Mouse (Mus musculus) NIH3T3 (cell line): ENCODE measurements at regions not wholly inside any gene's neighbourhood (a gene's known extent, or its start where the extent isn't known, plus 50 kb on each side); places are given as distances from the start of the nearest gene placed in this dataset.
"Not testable (repeated sequence)": the region's sequence is repeated elsewhere in the genome, so short reads cannot be mapped to it uniquely, and the experiment has no call there.

ENCODE experiments used
- DNase-seq: peaks from one replicate; pipeline ENCODE4 v3.0.0-alpha.2; 2012; ENCODE audit warnings: low read depth

GRCm38 (mm10) chr15:5625367-5625766 is 381.4 kb upstream of the Ptger4 start:
- no peak for DNase-seq

- DNase-seq: peak; percentile 59
Observed at GRCm38 (mm10) chr15:5646673-5647072, 402.7 kb upstream of the Ptger4 start.

GRCm38 (mm10) chr15:5658796-5659195 is 414.8 kb upstream of the Ptger4 start:
- no peak for DNase-seq

GRCm38 (mm10) chr15:5660819-5661218 is 416.8 kb upstream of the Ptger4 start:
- DNase-seq: peak; percentile 66

GRCm38 (mm10) chr15:5671781-5672180 is 427.8 kb upstream of the Ptger4 start:
- no peak for DNase-seq

GRCm38 (mm10) chr15:5676704-5677103 is 432.7 kb upstream of the Ptger4 start:
- no peak for DNase-seq

- no peak for DNase-seq
Observed at GRCm38 (mm10) chr15:5693810-5694209, 449.8 kb upstream of the Ptger4 start.

- no peak for DNase-seq
Observed at GRCm38 (mm10) chr15:5695015-5695414, 451.0 kb upstream of the Ptger4 start.

GRCm38 (mm10) chr15:5708454-5708853 is 464.5 kb upstream of the Ptger4 start:
- no peak for DNase-seq

- DNase-seq: no peak
Observed at GRCm38 (mm10) chr15:5740658-5741057, 496.7 kb upstream of the Ptger4 start.

- no peak for DNase-seq
Observed at GRCm38 (mm10) chr15:5743893-5744292, 499.9 kb upstream of the Ptger4 start.

GRCm38 (mm10) chr15:5758690-5759089 is 514.7 kb upstream of the Ptger4 start:
- DNase-seq: no peak

GRCm38 (mm10) chr15:5762216-5762615 is 518.2 kb upstream of the Ptger4 start:
- no peak for DNase-seq

- DNase-seq: no peak
Observed at GRCm38 (mm10) chr15:5777074-5777473, 522.5 kb upstream of the Dab2 start.

- DNase-seq: no peak
Observed at GRCm38 (mm10) chr15:5799917-5800316, 499.7 kb upstream of the Dab2 start.

GRCm38 (mm10) chr15:5811154-5811732 is 488.3 kb upstream of the Dab2 start:
- peak; percentile 65 for DNase-seq

GRCm38 (mm10) chr15:5811958-5812357 is 487.6 kb upstream of the Dab2 start:
- DNase-seq: no peak

- no peak for DNase-seq
Observed at GRCm38 (mm10) chr15:5817901-5818576, 481.5 kb upstream of the Dab2 start.

GRCm38 (mm10) chr15:5839963-5840362 is 459.6 kb upstream of the Dab2 start:
- no peak for DNase-seq

- not testable (repeated sequence) for DNase-seq
Observed at GRCm38 (mm10) chr15:5841369-5842149, 458.0 kb upstream of the Dab2 start.

- DNase-seq: no peak
Observed at GRCm38 (mm10) chr15:5846571-5846970, 453.0 kb upstream of the Dab2 start.

- DNase-seq: no peak
Observed at GRCm38 (mm10) chr15:5847413-5848100, 452.0 kb upstream of the Dab2 start.

GRCm38 (mm10) chr15:5852523-5852922 is 447.1 kb upstream of the Dab2 start:
- no peak for DNase-seq
